Mouse (Mus musculus): ENCODE measurements around the gene Tmem88b. TPM values are rescaled to one million over a fixed set of nuclear protein-coding genes. Genes with fewer than 3 reads are reported as not detected.

Gene Tmem88b
- total RNA-seq, 1 experiment from 2014 or later, result 0.05 TPM

DNA sequence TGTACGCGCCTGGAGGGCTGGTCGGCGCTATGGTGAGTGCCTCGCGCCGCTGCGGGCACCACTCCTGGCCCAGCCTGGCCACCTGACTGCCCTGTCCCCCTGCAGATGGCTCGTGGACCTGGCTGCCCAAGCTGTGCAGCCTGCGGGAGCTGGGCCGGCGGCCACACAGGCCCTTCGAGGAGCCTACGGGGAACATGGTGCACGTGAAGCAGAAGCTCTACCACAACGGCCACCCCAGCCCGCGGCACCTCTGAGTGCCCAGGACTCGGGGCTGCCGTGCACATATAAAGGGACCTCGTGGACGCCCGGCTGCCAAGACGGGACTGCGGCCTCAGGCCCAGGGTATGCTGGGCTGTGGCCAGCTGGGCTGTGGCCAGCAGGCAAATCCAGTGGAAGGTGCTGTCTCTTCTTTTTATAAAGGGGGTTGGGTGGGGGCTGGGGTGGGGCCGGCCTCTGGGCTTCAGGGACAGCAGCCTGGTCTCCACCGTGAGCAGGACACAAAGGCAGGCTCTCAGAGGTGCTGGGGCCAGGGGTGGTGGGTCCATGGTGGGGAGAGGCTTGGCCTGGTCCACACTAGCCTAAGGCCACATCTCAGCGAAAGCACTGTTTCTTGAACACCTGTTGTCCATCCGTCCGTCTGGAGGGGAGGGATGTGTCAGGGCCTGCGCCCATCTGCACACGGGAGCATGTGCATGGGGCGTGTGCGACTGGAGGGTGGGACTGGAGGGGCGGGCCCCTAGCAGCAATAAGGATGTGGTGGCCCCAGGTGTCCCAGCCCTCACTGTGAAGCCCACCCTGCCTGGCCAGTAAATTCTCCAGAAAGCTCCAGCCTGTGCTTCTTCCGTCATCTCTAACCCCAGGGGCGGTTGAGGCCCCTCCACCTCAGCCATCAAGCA lies 45.7 kb downstream of the Tmem88b start:
- ATAC-seq (replicated peaks in 1 of 2; ENCODE audit: insufficient read depth in 1 of 2, low FRiP score in 2 of 2, low TSS enrichment in 1 of 2, low read depth in 1 of 2, poor library complexity in 2 of 2, severe bottlenecking in 2 of 2), result no peak

DNA sequence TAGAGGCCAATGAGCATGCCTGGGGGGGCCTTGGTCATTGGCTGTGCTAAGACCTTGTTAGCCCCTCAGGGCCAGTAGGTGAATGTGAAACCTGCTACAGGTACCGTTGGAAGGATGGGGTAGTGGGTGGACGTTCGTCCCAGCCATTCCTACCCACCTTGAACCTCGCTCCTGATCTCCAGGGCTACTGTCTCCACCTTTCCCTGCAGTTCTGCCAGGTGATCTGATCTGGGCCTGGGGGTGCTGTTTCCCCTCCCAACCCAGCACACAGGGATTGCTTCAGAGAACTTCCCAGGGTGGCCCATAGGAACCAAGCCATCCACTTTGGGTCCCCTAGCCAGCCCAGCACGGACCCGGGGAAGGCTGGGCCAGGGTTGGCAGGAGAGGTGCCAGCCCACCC lies 46.5 kb downstream of the Tmem88b start:
- no peak for ATAC-seq (replicated peaks in 1 of 2; ENCODE audit: insufficient read depth in 1 of 2, low FRiP score in 2 of 2, low TSS enrichment in 1 of 2, low read depth in 1 of 2, poor library complexity in 2 of 2, severe bottlenecking in 2 of 2)

DNA sequence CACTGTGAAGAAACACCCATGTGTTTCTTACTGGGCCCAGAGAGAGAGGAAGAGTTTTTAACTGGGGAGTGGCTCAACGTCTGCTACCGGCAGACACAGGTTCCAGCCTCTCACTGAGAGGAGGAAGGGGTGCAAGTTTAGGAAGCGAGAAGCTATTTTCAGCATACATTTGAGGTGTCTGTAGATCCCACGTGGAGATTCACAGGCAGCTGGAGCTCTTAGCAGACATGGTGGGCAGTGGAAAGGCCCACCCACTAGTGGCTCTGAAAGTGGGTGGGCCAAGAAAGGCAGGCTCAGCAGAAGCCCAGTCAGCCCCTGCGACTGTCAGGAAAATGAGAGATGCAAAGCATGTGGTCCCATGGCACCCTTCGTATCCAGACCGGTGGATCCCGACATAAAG lies 47.4 kb downstream of the Tmem88b start:
- ATAC-seq (replicated peaks in 1 of 2; ENCODE audit: insufficient read depth in 1 of 2, low FRiP score in 2 of 2, low TSS enrichment in 1 of 2, low read depth in 1 of 2, poor library complexity in 2 of 2, severe bottlenecking in 2 of 2), result no peak

DNA sequence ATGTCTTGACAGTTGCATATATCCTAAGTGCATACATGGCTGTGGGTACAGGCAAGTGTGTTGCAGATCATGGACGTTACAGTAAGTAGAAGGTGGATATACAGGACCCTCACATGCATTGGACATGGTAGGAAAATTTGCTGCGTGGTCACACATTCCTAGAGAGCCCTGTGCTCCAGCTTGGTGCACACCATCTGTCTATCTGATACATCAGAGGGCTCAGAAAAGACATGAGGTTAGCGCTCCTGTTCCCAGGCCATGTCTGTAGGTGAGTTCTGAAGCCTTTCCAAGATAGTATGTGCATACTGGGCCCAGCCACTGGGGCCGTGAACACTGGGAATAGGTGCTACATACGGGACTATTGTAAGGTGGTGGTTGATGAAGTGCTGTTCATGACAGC lies 49.3 kb downstream of the Tmem88b start:
- no peak for ATAC-seq (replicated peaks in 1 of 2; ENCODE audit: insufficient read depth in 1 of 2, low FRiP score in 2 of 2, low TSS enrichment in 1 of 2, low read depth in 1 of 2, poor library complexity in 2 of 2, severe bottlenecking in 2 of 2)

DNA sequence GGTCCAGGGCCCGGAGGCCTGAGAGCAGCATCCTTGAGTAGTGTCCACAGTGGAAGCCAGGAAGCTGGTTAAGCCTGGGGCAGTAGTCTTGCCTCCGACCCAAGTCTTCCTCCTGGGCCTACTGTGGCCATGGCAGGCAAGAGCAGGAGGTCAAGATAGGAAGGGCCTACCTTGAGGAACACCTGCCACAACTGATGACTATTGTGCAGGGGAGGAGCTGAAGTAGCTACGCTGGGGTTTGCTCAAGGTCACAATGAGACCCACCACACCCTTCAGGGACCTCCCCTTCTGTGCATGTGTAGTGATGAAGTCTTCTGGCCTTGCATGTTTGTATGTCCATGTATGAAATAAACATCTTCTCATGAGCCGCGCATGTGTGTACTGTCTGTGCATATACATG lies 49.9 kb downstream of the Tmem88b start:
- no peak for ATAC-seq (replicated peaks in 1 of 2; ENCODE audit: insufficient read depth in 1 of 2, low FRiP score in 2 of 2, low TSS enrichment in 1 of 2, low read depth in 1 of 2, poor library complexity in 2 of 2, severe bottlenecking in 2 of 2)

DNA sequence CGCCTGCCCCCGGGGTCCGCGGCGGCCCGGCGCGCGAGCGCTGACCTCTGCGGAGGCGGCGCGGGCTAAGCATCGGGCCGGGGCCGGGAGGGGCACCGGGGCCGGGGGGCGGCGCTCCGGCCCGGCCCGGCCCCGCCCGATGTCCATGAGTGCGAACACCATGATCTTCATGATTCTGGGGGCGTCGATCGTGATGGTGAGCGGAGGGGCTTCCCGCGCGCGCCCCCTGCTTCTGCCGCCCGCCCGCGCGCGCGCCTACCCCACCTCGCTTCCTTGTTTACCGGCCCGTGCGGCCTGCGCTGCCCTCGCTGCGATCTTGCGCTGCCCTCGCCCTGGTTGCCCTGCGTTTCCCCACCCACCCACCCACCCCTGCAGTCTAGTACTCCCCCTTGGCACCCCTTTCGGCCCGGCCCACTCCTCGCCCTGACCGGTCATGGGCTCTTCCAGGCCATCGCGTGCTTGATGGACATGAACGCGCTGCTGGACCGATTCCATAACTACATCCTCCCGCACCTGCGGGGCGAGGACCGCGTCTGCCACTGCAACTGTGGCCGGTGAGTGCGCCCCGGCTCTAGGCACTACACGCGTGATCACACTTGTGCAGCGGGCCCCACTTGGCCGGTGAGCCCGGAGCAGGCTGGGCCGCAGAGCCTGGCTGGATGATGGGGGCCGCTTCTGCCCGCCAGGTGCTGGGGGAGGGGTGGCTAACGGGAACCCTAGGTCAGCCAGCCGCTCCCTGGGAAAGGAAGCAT lies 50.5 kb downstream of the Tmem88b start:
- ATAC-seq (replicated peaks in 1 of 2; ENCODE audit: insufficient read depth in 1 of 2, low FRiP score in 2 of 2, low TSS enrichment in 1 of 2, low read depth in 1 of 2, poor library complexity in 2 of 2, severe bottlenecking in 2 of 2), result no peak; a peak in 1 of 4 replicates

DNA sequence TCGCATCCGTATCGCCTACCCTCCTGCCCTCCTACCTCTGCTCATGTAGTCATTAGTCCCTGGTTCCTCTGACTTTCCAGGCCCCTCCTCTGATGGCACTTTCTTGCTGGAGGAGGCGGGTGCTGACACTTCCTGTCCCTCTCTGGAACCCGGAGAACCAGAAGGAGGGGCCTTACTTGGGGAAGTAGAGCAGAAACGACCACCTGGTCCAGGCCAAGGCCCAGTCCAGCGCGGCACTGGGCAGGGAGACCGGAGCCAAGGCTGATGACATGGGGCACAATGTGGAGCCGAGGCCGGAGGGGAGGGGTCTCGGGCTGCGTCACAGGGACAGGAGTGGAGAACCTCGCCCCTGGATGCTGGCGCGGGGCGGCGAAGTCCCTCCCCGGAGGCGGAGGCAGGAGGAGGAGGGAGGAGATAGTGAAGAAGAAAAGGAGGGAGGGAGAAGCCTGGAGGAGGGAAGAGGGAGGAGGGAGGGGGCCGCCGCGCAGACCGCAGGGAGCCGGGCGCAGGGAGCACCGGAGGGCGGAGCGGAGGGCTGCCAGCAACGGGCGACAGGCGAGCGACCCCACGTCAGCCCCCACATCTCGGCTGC lies 51.2 kb downstream of the Tmem88b start, which contains the start of gene Tmem240:
Gene Tmem240 (plus strand): TSS at position 451 of the 592 bp plus-strand sequence.
- ATAC-seq (replicated peaks in 1 of 2; ENCODE audit: insufficient read depth in 1 of 2, low FRiP score in 2 of 2, low TSS enrichment in 1 of 2, low read depth in 1 of 2, poor library complexity in 2 of 2, severe bottlenecking in 2 of 2), result peak; percentile 77 to 86

DNA sequence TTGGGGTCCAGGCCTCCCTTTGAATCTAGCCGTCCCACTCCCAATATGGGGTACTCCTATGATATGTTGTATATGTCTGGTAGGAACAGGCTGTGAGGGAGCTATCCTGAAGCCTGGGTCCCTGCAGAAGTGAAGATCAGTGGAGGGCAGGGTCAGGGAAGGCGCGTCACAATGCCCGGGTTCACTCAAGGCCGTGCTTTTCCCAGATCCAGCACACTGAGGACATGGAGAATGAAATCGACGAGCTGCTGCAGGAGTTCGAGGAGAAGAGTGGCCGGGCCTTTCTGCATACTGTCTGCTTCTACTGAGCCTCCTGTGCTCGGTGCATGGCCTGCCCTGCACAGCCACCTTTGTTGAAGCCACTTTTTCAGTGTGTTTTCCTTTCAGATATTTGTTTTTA lies 52.4 kb downstream of the Tmem88b start:
- ATAC-seq (replicated peaks in 1 of 2; ENCODE audit: insufficient read depth in 1 of 2, low FRiP score in 2 of 2, low TSS enrichment in 1 of 2, low read depth in 1 of 2, poor library complexity in 2 of 2, severe bottlenecking in 2 of 2), result no peak

Other genes with a start within 250 kb of the Tmem88b start
- 37.9 and 72.3 TPM in 2 replicates for gene Nadk, start 223.5 kb downstream of the Tmem88b start, total RNA-seq (2017)
- 16.6 and 22.6 TPM in 2 replicates for gene Slc35e2, start 184.5 kb downstream of the Tmem88b start, total RNA-seq (2017)
- gene Cdk11b, start 161.0 kb downstream of the Tmem88b start, total RNA-seq (2017), result 75.7 and 107 TPM in 2 replicates
- gene Gm10563, start 140.5 kb downstream of the Tmem88b start, total RNA-seq (2017), result not detected in 2 replicates
- gene Mmp23, start 132.5 kb downstream of the Tmem88b start, total RNA-seq (2017), result not detected in 2 replicates
- 29.1 and 42.8 TPM in 2 replicates for gene Mib2, start 116.7 kb downstream of the Tmem88b start, total RNA-seq (2017)
- 3.7 and 6.9 TPM in 2 replicates for gene Fndc10, start 91.5 kb downstream of the Tmem88b start, total RNA-seq (2017)
- gene Ssu72, start 81.1 kb downstream of the Tmem88b start, total RNA-seq (2017), result 73.4 and 97.7 TPM in 2 replicates
- 0.31 and 1.5 TPM in 2 replicates for gene Tmem240, start 51.1 kb downstream of the Tmem88b start, total RNA-seq (2017)
- 53.7 and 73.8 TPM in 2 replicates for gene Atad3a, start 24.8 kb downstream of the Tmem88b start, total RNA-seq (2017)
- 0.30 and 0.31 TPM in 2 replicates for gene Vwa1, start 11.2 kb downstream of the Tmem88b start, total RNA-seq (2017)
- not detected in 2 replicates for gene Ankrd65, start 4.6 kb upstream of the Tmem88b start, total RNA-seq (2017)
- 47.9 and 55.7 TPM in 2 replicates for gene Mrpl20, start 17.0 kb upstream of the Tmem88b start, total RNA-seq (2017)
- gene Ccnl2, start 26.6 kb upstream of the Tmem88b start, total RNA-seq (2017), result 120 and 133 TPM in 2 replicates
- 93.5 and 114 TPM in 2 replicates for gene Aurkaip1, start 45.4 kb upstream of the Tmem88b start, total RNA-seq (2017)
- 1.4 and 13.4 TPM in 2 replicates for gene Mxra8, start 53.8 kb upstream of the Tmem88b start, total RNA-seq (2017)
- 21.0 and 23.8 TPM in 2 replicates for gene Dvl1, start 61.5 kb upstream of the Tmem88b start, total RNA-seq (2017)
- gene Tas1r3, start 77.5 kb upstream of the Tmem88b start, total RNA-seq (2017), result 0.45 and 0.75 TPM in 2 replicates
- 7.3 and 8.5 TPM in 2 replicates for gene Cptp, start 83.6 kb upstream of the Tmem88b start, total RNA-seq (2017)
- 22.6 and 24.8 TPM in 2 replicates for gene Ints11, start 83.7 kb upstream of the Tmem88b start, total RNA-seq (2017)
- gene Pusl1, start 105.9 kb upstream of the Tmem88b start, total RNA-seq (2017), result 23.3 and 26.5 TPM in 2 replicates
- gene Acap3, start 105.9 kb upstream of the Tmem88b start, total RNA-seq (2017), result 3.7 and 13.8 TPM in 2 replicates
- gene Ube2j2, start 158.0 kb upstream of the Tmem88b start, total RNA-seq (2017), result 80.7 and 104 TPM in 2 replicates
- gene C1qtnf12, start 176.4 kb upstream of the Tmem88b start, total RNA-seq (2017), result 12.1 and 36.7 TPM in 2 replicates
- gene B3galt6, start 206.8 kb upstream of the Tmem88b start, total RNA-seq (2017), result 8.6 and 11.8 TPM in 2 replicates
- gene Sdf4, start 207.0 kb upstream of the Tmem88b start, total RNA-seq (2017), result 151 and 176 TPM in 2 replicates
- gene Tnfrsf4, start 228.0 kb upstream of the Tmem88b start, total RNA-seq (2017), result 2.3 and 6.6 TPM in 2 replicates
- gene Tnfrsf18, start 240.3 kb upstream of the Tmem88b start, total RNA-seq (2017), result 14.5 and 33.5 TPM in 2 replicates